Mouse (Mus musculus) lung, postnatal 36 days (tissue): Measurements from ENCODE around the gene Hba-a1.

Source experiments
- DNase-seq: peaks from one replicate; pipeline ENCODE4 v3.0.0; 2022; ENCODE audit warnings: mixed read lengths

The Hba-a1 gene

DNA sequence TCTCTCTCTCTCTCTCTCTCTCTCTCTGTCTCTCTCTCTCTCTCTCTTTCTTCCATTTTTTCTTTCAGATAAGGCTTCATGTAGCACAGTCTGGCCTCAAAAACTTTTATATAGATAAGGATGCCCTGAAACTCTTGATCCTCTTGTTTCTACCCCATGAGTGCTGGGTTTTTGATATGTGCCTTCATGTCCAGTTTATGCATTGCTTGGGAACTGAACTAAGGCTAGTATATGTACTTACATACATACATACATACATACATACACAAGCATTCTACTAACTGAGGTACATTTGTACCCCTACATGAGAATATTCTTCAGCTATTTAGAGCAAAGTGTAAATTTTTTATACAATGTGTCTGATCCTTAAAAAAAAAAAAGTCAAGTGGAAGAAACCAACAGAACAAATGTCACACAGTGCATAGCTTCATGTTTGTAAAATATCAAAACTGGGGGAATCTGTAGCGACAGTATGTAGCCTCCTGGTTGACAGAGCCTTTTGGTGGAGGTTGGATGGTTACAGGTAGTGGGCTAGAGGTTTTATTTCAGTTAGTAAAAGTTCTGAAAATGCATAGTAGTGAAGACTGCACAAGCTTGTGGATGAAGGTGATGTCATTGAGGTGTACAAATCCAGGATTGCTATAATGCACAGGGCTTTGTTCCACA, 14.7 kb downstream of the Hba-a1 start:
- no peak for DNase-seq

- no peak for DNase-seq
These were observed 15.2 kb downstream of the Hba-a1 start for GRCm38 (mm10) chr11:32298532-32298918.

- DNase-seq, result peak; percentile 79
These were observed 16.6 kb downstream of the Hba-a1 start, which contains the start of gene Hbq1a for GRCm38 (mm10) chr11:32299865-32300264. Hbq1a (plus strand) TSS chr11:32300069.

DNA sequence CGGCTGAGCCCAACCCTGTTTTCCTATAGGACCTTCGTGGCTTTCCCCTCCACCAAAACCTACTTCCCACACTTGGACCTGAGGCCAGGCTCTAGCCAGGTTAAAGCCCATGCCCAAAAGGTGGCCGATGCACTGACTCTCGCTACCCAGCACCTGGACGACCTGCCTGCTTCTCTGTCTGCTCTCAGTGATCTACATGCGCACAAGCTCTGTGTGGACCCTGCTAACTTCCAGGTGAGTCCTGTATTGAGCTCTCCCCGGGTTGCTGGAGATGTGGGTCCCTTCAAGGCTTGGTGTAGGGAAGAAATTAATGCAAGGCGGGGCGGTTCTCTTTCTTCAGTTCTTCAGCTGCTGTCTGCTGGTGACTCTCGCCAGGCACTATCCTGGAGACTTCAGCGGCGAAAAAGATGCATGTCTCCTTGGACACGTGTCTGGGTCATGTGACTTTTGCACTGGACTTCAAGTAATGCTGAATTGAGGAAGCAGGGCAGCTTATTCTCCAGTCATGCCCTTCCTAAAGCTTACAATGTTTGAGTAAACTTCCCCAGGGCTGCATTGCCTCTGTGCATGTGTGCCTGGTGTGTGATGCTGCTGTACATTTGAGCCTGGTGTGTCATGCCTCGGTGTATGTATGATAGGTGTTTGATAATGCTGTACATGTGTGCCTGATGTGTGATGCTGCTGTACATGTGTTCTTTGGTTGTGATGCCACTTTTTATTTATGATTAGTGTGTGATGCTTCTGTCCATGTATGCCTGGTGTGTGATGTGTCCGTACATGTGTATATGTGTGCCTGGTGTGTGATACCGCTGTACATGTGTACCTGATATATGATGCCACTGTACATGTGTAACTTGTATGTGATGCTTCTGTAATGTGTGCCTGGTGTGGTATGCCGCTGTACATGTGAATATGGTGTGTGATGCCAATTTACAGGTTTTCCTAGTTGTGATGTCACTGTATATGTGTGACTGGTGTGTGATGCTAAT, 17.3 kb downstream of the Hba-a1 start:
- no peak for DNase-seq

- no peak for DNase-seq
These were observed 18.2 kb downstream of the Hba-a1 start for GRCm38 (mm10) chr11:32301506-32301905.

GRCm38 (mm10) chr11:32302824-32303419, 19.6 kb downstream of the Hba-a1 start:
- peak; percentile 36 for DNase-seq

DNA sequence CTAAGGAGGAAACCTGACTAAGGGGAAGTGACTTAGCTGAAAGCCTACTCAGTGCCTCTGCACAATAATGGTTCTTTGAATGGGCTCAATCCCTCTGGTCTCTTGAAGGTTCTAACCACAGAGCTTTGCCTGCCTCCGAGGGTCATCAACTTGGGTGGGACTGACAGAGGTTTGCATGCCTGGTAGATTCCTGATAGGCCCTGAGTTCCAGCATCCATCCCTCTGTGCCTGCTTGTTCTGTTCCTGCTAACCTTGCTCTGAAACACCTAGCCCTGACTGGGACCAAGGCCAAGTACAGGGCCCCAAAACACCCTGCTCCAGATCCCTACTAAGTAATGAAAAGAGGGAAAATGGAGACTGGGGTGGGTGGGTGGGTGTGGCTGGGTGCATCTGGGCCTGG, 20.1 kb downstream of the Hba-a1 start:
- DNase-seq, result no peak

- no peak for DNase-seq
These were observed 23.7 kb downstream of the Hba-a1 start for GRCm38 (mm10) chr11:32307006-32307405.

GRCm38 (mm10) chr11:32309446-32309845, 26.1 kb downstream of the Hba-a1 start:
- DNase-seq, result no peak

DNA sequence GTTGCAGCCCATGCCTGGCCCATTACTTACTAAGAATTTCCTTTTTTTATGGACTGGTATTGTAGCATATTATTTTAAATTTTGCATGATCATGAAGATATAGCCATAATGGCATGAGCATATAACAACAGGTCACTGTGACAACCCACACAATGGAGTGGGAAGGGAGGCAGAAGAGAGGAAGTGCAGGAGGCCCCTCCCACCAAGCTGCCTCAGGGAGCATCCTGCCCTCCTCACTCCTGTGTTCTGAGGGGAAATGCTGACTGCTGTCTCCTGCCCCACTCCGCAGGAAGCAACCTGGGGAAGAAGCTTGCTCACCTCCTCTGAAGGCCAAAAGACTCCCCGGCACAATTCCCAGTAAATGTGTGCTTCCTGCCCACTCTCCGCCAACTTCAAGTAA, 26.6 kb downstream of the Hba-a1 start:
- no peak for DNase-seq

DNA sequence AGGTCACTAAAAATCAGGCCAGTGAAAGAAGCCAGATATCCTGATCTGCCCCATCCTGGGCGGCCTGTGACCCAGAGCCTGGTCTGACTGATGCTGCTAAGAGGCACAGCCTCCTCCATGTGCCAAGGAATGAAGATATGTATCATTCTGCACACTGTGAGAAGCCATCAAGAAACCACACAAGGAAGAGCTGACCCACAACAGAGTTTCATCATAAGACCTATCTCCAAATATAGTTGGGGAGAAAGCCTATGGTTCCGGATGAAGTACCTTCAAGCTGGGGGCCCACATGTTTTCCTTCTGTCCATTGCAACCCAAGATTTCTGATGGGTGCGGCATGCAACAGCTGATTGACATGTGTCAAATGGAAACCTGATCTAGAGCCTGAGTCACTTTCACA, 32.7 kb downstream of the Hba-a1 start:
- no peak for DNase-seq

DNA sequence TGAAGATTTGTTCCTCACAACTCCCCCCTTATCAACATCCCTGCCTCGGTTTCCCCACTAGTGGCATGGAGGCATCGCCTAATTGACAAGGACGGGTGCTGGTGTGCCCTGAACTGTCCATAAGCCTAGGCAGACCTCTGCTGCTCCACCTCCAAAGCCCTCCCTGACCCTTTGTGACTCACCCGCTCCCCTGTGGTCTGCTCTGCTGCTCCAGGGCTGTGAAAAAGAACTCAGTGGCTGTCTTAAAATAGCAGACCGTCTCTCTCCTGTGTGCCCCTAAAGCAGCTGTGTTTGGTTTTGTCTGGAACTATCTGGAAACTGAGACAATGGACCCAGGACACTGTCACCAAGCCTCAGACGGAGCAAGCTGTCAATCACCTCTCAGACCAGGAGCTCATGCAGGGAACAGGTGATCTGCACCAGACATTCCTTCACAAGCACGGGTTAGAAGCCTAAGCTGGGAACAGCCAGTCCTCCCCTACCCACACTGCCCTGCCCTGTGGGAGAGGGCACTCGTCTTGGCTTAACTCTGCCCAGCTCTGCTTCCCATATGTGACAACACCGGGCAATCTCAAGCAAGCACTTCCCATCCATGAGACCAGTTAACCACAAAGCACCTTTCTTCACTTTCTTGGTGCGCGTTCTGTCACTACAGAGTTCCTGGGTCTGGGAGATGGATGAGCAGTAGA, 37.3 kb downstream of the Hba-a1 start:
- no peak for DNase-seq

- DNase-seq, result peak; percentile 76
These were observed 37.9 kb downstream of the Hba-a1 start for GRCm38 (mm10) chr11:32321196-32321565.

- DNase-seq, result peak; percentile 93
These were observed 41.3 kb downstream of the Hba-a1 start for GRCm38 (mm10) chr11:32324609-32325008.

DNA sequence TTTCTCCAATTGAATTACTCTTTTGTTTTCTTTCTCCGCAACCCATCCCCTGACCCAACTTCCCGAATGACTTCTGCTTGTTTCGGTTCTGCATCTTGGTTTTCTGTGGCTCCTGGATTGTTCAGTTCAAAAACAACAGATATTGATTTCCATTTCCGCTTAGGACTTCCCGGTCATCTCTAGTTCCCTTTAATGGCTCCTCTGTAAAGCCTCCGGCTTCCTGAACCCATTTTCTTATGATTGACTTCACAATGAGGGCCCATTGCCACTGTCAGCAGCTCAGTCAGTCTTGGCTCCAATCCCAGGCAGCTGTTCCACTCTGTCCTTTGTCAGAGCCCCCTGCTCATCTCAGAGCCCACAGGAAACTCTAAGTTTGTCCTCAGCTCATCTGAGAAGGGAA, 47.8 kb downstream of the Hba-a1 start:
- peak; percentile 56 for DNase-seq

DNA sequence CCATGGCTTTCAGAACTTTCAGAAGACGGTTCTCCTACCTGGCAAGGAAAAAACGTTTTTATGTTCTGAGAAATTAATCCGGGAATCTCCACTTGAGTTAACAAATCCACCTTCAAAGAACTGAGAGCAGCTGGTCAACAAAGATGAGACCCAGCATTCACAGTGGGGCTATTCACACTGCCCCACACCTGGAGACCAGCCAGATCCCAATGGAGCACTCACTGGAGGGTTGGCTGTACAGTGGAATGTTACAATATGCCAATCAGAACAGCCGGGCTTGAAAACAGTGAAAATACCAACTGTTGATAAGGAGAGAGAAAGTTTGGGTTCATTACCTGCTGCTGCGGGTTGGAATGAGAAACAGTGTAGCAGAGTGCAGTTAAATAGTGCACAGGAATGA, 48.5 kb downstream of the Hba-a1 start:
- DNase-seq, result no peak

- DNase-seq, result no peak
These were observed 49.9 kb downstream of the Hba-a1 start for GRCm38 (mm10) chr11:32333235-32333634.
